In the genomic region with DNA sequence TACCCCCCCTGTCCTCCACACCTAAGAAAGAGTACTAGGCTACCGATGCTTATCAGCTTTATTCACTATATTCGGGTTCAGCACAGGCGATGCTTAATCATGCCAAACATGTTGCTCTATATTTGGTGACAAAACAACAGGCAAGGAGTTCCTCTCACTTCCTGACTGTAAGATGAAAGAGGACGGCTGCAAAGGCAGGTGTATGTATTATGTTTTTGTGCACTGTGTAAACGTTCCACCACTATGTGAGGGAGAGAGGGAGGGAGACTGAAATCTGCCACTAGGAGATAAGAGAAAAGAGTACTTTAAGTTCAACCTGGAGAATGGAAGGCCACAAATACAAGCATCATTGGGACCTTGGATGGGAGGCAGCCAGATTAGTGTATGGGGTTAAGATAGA, we compare ENCODE assay signal across 24 mouse cellular contexts.
A peak's percentile ranks its signal among the peaks of the same experiment; 100 is the strongest.
DNase-seq lines count a peak whose midpoint lies in the region; ATAC-seq and TF ChIP-seq lines count a peak whose summit lies in the region.
"Had no signal": no experiment of that assay in that cellular context is flagged by ENCODE, and none has a peak within 500 bp of the region (broad histone marks: within the 10 kb centered on the region; RNA-seq: fewer than 3 reads in every experiment).

No protein-coding gene starts in this region.

- no peak overlapping the region for H3K4me3 ChIP-seq in heart, postnatal 0 days (ENCODE audit: low read depth, low read length)
- H3K4me3 ChIP-seq: layer of hippocampus, adult 2 months; limb, embryonic 15.5 days; lung, embryonic 15.5 days; neural tube, embryonic 12.5 days had no signal

- H3K9me3 ChIP-seq in heart, postnatal 0 days (replicated peaks; ENCODE audit: control insufficient read depth, low read length) = no peaks in the 10 kb centered on the region
- H3K9me3 ChIP-seq: limb, embryonic 15.5 days; lung, embryonic 15.5 days; neural tube, embryonic 12.5 days had no signal

- no peak for ATAC-seq in heart, postnatal 0 days (ENCODE audit: insufficient read depth, low read depth)
- ATAC-seq: forebrain, embryonic 16.5 days; hindbrain, embryonic 16.5 days had no signal

- no peak overlapping the region for H3K4me2 ChIP-seq in heart, postnatal 0 days (ENCODE audit: low read depth, low read length)
- H3K4me2 ChIP-seq: heart, embryonic 11.5 days; limb, embryonic 15.5 days; lung, embryonic 15.5 days; midbrain, embryonic 11.5 days; neural tube, embryonic 12.5 days had no signal

- WGBS in heart, postnatal 0 days = 28% methylated on average over 5 of the region's 5 CpGs

- no peak for TF ChIP-seq EP300 in heart, postnatal 0 days (IDR thresholded peaks at IDR 0.05; ENCODE audit: low read depth)

- no peaks in the 10 kb centered on the region for H3K27me3 ChIP-seq in heart, postnatal 0 days (ENCODE audit: control insufficient read depth, insufficient read depth, low read length)
- H3K27me3 ChIP-seq: limb, embryonic 15.5 days; lung, embryonic 15.5 days; neural tube, embryonic 12.5 days had no signal

- peaks cover 42% of the 10 kb centered on the region for H3K4me1 ChIP-seq in heart, postnatal 0 days (ENCODE audit: control insufficient read depth, insufficient read depth)

- H3K9ac ChIP-seq in heart, postnatal 0 days (replicated peaks; ENCODE audit: low read depth, low read length) = no peak overlapping the region
- H3K9ac ChIP-seq: limb, embryonic 15.5 days; lung, embryonic 15.5 days; neural tube, embryonic 12.5 days had no signal

- H3K27ac ChIP-seq in heart, postnatal 0 days (ENCODE audit: low read depth) = peak overlapping the region; percentile 99; the same call in 1 of the 2 replicates
- H3K27ac ChIP-seq: layer of hippocampus, adult 2 months; limb, embryonic 15.5 days; lung, embryonic 15.5 days; neural tube, embryonic 12.5 days had no signal

- no peak for TF ChIP-seq CTCF in heart, postnatal 0 days (IDR thresholded peaks at IDR 0.05; ENCODE audit: low read depth)

- no peak for DNase-seq in heart, postnatal 0 days (ENCODE audit: low spot score)
- DNase-seq in heart, adult 18-20 months = no peak
- DNase-seq in c-Kit-positive CD71-positive TER-119-negative erythroid progenitor cells, embryonic 14.5 days (ENCODE audit: low read depth) = peak; percentile 8
- peak; percentile 66 for DNase-seq in naive thymus-derived CD4-positive, alpha-beta T cell, adult 2 months (ENCODE audit: low read depth)
- peak; percentile 43 for DNase-seq in thymus, postnatal 4 days
- DNase-seq in right cerebral cortex, adult 18-20 months = no peak
- DNase-seq in cerebellum, adult 8-10 months = no peak
- no peak for DNase-seq in cerebellum, postnatal 14 days
- DNase-seq: adrenal gland, adult 8-10 months; cerebellum, postnatal 25 days; embryo, embryonic 11 days; heart, postnatal 4 days; kidney, adult 2 months; kidney, postnatal 10 days; layer of hippocampus, postnatal 36 days; lung, postnatal 4 days had no signal

- H3K36me3 ChIP-seq in heart, postnatal 0 days (replicated peaks; ENCODE audit: control insufficient read depth, insufficient read depth, low read length) = peaks cover 9% of the 10 kb centered on the region
- H3K36me3 ChIP-seq: lung, embryonic 15.5 days; neural tube, embryonic 12.5 days had no signal

Comparison
In these comparisons a context has a peak if more than half of its experiments do, and no peak if none do; other contexts are left out.
1. DNase-seq: peak in c-Kit-positive CD71-positive TER-119-negative erythroid progenitor cells, embryonic 14.5 days (single experiment), naive thymus-derived CD4-positive, alpha-beta T cell, adult 2 months (single experiment) and thymus, postnatal 4 days (single experiment); none in heart, postnatal 0 days (single experiment), heart, adult 18-20 months (0 of 2), right cerebral cortex, adult 18-20 months (single experiment), cerebellum, adult 8-10 months (single experiment) and cerebellum, postnatal 14 days (0 of 2).